Mouse (Mus musculus): ENCODE results near the gene Rap1b.

GRCm38 (mm10) chr10:117790421-117791170 is 55.2 kb downstream of the Rap1b start:
- TF ChIP-seq CTCF (IDR thresholded peaks at IDR 0.05; ENCODE audit: control insufficient read depth, insufficient read depth, low read length) (no peak), POLR2A (IDR thresholded peaks at IDR 0.05; ENCODE audit: borderline replicate concordance, control insufficient read depth, low read depth, low read length) (no peak)
